Mouse (Mus musculus): ENCODE measurements at regions not wholly inside any gene's neighbourhood (a gene's known extent, or its start where the extent isn't known, plus 50 kb on each side); places are given as distances from the start of the nearest gene placed in this dataset.

DNA sequence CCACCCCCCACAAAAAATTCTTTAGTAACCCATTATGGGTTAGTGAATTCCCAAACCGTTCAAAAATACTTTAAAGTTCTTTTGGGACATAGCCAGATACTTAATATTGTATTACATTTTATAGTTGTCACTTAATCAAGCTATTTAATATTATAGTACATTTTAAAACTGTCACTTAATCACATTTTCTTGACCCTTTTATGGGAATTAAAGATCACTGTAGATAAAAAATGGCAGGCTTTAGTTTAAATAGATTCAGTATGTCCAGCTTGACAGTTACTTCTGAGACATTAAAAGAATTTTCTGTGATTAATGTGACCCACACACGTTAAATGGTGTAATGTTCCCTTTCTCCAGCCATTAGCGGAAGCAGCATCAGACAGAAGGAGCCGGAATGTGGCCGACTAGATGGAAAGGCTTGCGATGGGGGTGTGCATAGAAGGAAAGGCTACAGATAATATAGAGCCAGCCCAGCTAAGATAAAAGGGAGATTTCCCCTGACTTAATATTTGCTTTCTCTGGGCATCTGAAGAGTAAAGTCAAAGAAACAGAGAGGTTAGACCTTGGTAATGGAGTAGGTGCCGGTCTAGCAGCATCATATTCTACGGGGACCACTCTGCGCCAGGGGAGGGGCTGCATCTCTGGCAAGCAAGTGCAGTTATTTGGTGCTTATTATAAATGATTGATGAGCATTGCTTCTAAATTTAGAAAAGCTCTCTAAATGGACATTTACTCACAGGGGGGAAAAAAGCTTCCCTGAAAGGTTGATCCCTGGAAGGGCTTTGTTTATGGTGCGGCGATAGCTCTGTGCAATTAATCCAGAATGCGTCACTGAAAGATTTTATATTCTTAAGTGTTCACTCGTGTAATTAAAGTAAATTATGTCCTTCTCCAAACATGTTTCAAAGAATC, 331.8 kb upstream of the Meis1 start:
- Histone ChIP-seq H3K36me3 (no peaks in the 10 kb centered on the region), H3K27ac (replicated peaks) (no peak overlapping the region), H3K9me3 (replicated peaks) (no peaks in the 10 kb centered on the region), H3K27me3 (ENCODE audit: low read depth, poor library complexity, severe bottlenecking) (0 out of 2 replicates have a peak, but pooled peaks cover 7% of the 10 kb centered on the region), H3K4me1 (peaks cover 16% of the 10 kb centered on the region), H3K4me3 (no peak overlapping the region)
- no peak for DNase-seq (ENCODE audit: low spot score)
- WGBS = 87% methylated on average over 13 of the region's 13 CpGs

DNA sequence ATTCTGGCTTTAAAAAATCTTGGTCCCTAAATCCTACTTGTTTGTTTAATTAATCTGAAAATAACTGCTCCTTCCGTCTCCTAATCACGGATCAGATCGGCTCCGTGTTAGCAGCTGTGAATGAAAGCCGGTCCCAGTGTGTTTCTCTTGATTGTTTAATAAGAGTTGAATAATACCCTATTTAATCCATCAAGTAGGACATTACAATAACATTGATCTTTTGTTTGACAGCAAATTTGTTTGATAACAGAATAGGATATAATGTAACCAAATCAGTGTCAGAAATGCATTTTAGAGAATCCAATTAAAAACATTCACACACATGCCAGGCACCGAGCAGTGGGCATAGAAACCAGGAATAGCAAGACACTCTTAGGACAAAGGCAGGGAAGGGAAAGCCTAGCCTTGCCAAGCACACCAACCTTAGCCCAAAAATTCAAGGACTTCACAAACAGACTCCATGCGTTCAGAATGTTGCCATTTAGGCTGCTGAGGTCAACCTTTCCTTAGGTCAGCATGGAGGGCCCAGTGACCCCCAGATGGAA, 332.5 kb upstream of the Meis1 start:
- H3K4me1 ChIP-seq = peaks cover 22% of the 10 kb centered on the region
- no peak for DNase-seq (ENCODE audit: low spot score)
- H3K9me3 ChIP-seq (replicated peaks) = no peaks in the 10 kb centered on the region
- no peaks in the 10 kb centered on the region for H3K36me3 ChIP-seq
- no peak overlapping the region for H3K4me3 ChIP-seq
- 61% methylated on average over 7 of the region's 7 CpGs for WGBS
- H3K27me3 ChIP-seq (ENCODE audit: low read depth, poor library complexity, severe bottlenecking) = 0 out of 2 replicates have a peak, but pooled peaks cover 7% of the 10 kb centered on the region
- no peak overlapping the region for H3K27ac ChIP-seq (replicated peaks)

DNA sequence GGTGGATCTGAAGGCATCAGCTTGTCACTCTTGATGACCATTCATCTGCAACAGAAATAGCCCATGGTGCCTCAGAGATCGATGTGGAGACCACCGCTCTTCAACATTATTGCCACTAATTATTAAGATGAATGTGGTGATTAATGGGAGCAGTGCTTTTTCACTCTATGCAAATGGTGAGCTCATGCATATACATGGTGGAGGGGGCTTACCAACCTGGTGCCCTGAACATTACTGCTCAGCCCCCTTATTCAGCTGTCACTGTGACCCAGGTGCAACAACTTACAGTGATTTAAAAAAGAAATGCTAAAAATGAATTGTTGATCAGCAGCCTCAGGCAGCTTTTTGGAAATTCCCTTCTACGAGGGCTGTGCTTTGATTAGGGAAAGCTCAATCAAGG, 334.9 kb upstream of the Meis1 start:
- H3K4me3 ChIP-seq = no peak overlapping the region
- 92% methylated on average over 3 of the region's 3 CpGs for WGBS
- DNase-seq (ENCODE audit: low spot score) = no peak

DNA sequence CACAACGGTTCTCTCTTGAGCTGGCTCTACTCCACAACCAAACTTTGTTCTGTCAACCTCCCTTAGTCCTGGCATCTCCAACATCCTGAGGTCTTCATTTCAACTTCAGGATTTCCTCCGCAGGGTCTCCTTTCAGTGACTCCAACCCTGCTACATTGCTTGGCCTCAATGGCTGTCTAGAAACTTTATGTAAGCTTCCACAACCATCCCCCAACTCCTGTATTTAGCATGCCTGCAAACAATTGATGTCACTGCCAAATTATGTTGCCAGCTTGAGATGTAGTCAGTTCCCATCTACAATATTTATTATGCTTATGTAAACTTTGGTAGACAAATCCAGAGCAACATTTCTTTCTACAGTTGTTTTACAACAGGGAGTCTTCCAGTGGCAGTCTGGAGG, 336.4 kb upstream of the Meis1 start:
- DNase-seq (ENCODE audit: low spot score) = no peak
- Histone ChIP-seq H3K4me3 (no peak overlapping the region), H3K36me3 (no peaks in the 10 kb centered on the region), H3K9me3 (replicated peaks) (no peaks in the 10 kb centered on the region), H3K27me3 (ENCODE audit: low read depth, poor library complexity, severe bottlenecking) (no peaks in the 10 kb centered on the region), H3K4me1 (peaks cover 22% of the 10 kb centered on the region), H3K27ac (replicated peaks) (no peak overlapping the region)
- WGBS = 87% methylated on average over 2 of the region's 2 CpGs

More for the DNA sequence above, 334.9 kb upstream of the Meis1 start:
- Histone ChIP-seq H3K36me3 (no peaks in the 10 kb centered on the region), H3K9me3 (replicated peaks) (no peaks in the 10 kb centered on the region), H3K4me1 (peaks cover 22% of the 10 kb centered on the region), H3K27me3 (ENCODE audit: low read depth, poor library complexity, severe bottlenecking) (0 out of 2 replicates have a peak, but pooled peaks cover 7% of the 10 kb centered on the region), H3K27ac (replicated peaks) (no peak overlapping the region)

DNA sequence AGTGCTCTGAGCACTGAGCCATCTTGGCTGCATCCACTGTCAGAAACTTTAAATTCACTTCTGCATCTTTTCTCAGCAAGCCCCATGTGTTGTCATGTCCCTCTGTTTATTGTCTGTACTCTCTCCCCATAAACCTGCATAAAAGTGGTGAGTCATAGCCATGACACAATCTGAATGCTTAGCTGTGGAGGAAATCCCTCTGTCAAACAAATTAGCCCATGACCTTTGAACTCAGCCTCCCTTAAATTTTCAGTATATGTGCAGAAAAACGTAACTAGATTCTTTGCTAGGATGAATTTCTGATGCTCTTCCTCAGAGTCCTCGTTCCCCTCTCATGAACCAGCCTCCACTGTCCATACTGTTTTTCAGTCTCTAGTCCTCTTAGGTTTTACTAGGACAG, 337.4 kb upstream of the Meis1 start:
- H3K27me3 ChIP-seq (ENCODE audit: low read depth, poor library complexity, severe bottlenecking) = no peaks in the 10 kb centered on the region
- DNase-seq (ENCODE audit: low spot score) = no peak
- no peak overlapping the region for H3K4me3 ChIP-seq
- peaks cover 15% of the 10 kb centered on the region for H3K4me1 ChIP-seq
- H3K36me3 ChIP-seq = no peaks in the 10 kb centered on the region
- no peaks in the 10 kb centered on the region for H3K9me3 ChIP-seq (replicated peaks)
- 0 out of 2 replicates have a peak overlapping the region, but pooled peaks have one; percentile 30 for H3K27ac ChIP-seq (replicated peaks)
- 78% methylated on average over 2 of the region's 2 CpGs for WGBS

DNA sequence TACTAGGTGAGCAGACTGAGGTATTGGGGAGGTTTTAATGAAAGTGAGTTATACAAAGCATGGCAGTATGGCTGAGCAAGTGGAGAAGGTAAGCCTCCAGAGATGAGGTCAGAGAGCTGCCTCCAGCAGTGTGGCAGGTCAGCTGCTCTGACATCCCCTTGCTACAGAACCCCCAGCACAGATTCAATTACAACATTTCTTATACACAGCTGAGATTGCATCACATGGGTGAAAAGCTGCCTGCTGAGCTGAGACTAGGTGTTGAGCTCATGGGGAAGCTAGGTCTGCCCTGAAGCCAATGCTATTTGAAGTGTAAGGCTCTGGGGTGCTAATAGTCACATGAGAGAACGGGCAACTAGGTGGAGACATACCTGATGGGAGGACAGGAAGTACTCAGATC, 350.4 kb upstream of the Meis1 start:
- WGBS = 78% methylated on average over 1 of the region's 1 CpGs
- no peak overlapping the region for H3K4me3 ChIP-seq
- no peaks in the 10 kb centered on the region for H3K9me3 ChIP-seq (replicated peaks)
- no peaks in the 10 kb centered on the region for H3K36me3 ChIP-seq
- H3K4me1 ChIP-seq = no peaks in the 10 kb centered on the region
- DNase-seq (ENCODE audit: low spot score) = no peak
- H3K27ac ChIP-seq (replicated peaks) = no peak overlapping the region
- no peaks in the 10 kb centered on the region for H3K27me3 ChIP-seq (ENCODE audit: low read depth, poor library complexity, severe bottlenecking)

DNA sequence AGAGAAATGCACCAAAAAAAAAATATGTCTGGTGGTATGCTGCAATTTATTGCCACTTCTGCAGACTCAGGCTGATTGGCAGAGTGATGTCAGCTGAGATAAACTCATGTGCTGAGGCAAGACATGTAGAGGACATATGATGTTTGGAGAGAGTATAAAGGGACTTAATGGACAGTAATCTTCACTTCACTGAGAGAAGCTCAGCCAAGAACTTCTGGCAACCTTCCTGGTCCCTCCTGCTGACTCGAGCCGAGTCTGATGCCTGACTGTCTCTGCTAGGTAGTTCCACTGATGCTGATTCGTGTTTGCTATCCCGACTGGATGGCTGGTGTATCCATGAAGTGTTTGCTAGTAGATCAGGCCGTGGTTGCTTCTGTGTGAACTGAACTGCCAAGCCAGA, 354.7 kb upstream of the Meis1 start:
- WGBS = 81% methylated on average over 5 of the region's 5 CpGs
- DNase-seq (ENCODE audit: low spot score) = no peak
- Histone ChIP-seq H3K36me3 (no peaks in the 10 kb centered on the region), H3K27me3 (ENCODE audit: low read depth, poor library complexity, severe bottlenecking) (no peaks in the 10 kb centered on the region), H3K9me3 (replicated peaks) (no peaks in the 10 kb centered on the region), H3K4me1 (no peaks in the 10 kb centered on the region), H3K27ac (replicated peaks) (no peak overlapping the region), H3K4me3 (no peak overlapping the region)

DNA sequence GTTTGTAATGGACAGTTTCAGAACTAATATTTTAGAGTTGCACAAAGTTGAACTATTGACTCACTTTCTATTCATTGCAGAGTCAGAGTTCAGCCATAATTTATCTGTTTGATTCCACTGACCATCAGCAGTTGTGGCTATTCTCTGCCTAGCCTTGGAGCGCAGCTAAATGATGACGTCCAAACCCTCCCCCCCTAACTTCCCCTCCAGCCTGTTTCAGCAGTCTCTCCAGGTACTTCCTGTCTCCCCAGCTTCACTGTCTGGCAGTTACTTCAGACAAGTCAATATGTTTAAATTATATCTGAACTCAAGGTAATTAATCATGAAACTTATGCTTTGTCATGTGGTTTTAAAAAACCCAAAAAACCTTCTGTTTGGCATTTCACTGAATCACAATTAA, 362.1 kb upstream of the Meis1 start:
- no peaks in the 10 kb centered on the region for H3K4me1 ChIP-seq
- no peak overlapping the region for H3K4me3 ChIP-seq
- WGBS = 86% methylated on average over 2 of the region's 2 CpGs
- DNase-seq (ENCODE audit: low spot score) = no peak
- H3K36me3 ChIP-seq = no peaks in the 10 kb centered on the region
- no peaks in the 10 kb centered on the region for H3K27me3 ChIP-seq (ENCODE audit: low read depth, poor library complexity, severe bottlenecking)
- no peaks in the 10 kb centered on the region for H3K9me3 ChIP-seq (replicated peaks)
- H3K27ac ChIP-seq (replicated peaks) = no peak overlapping the region

DNA sequence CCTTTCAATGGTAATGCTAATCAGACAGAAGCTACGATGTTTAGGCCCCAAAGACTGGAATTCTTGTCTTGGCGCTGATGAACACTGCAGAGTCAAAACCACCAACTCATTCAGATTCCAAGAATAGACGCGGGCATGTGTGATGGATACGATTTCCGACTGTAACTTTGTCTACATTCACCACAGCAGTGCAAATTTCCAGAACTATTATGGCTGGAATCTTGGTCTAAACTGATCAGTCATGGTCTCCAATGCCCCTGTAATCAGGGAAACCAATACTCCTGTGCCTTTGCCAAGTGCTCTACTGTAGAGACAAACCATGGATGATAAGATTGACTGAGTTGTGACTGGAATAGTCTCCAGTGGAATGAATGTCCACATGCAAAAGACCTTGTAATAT, 370.4 kb upstream of the Meis1 start:
- 92% methylated on average over 6 of the region's 6 CpGs for WGBS
- Histone ChIP-seq H3K27ac (replicated peaks) (no peak overlapping the region), H3K36me3 (no peaks in the 10 kb centered on the region), H3K4me1 (no peaks in the 10 kb centered on the region), H3K9me3 (replicated peaks) (no peaks in the 10 kb centered on the region), H3K27me3 (ENCODE audit: low read depth, poor library complexity, severe bottlenecking) (no peaks in the 10 kb centered on the region), H3K4me3 (no peak overlapping the region)
- DNase-seq (ENCODE audit: low spot score) = no peak

DNA sequence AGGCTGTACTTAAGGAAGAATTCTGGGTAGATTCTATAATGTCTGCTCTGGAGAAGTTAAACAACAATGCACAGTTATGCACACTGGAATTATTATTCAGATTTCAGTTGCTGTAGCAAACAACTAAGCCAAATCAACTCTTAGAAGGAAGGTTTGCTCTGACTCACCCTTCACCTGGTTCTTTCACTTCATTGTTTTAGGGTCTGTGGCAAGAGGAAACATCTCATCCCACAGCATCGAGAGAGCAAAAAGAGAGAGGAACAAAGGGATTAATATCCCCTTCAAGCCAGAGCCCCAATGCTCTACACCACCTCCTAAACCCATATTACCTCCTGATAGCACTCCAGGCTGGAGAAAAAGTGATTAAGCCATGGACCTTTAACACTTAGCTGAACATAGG, 373.4 kb upstream of the Meis1 start:
- Histone ChIP-seq H3K9me3 (replicated peaks) (no peaks in the 10 kb centered on the region), H3K27me3 (ENCODE audit: low read depth, poor library complexity, severe bottlenecking) (no peaks in the 10 kb centered on the region), H3K4me1 (no peaks in the 10 kb centered on the region), H3K4me3 (no peak overlapping the region), H3K36me3 (no peaks in the 10 kb centered on the region), H3K27ac (replicated peaks) (no peak overlapping the region)
- no peak for DNase-seq (ENCODE audit: low spot score)
- WGBS = 83% methylated on average over 1 of the region's 1 CpGs

DNA sequence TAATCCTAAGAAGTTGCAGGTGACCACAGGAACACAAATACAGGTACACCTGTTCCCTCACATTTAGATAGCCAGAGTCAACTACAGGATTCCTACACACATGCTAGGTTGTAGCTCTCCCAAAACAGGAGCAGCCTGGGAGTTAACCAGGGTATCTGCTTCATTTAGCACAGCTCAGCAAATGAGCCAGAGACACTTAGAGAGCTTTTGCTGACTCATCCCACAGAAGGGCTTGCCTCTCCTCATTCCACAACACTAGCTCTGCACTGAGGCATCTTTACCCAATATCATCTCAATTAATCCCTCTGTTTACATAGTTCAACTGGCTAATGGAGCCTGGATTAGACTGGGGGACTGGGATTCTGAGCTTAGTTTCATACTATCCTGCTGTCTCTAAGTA, 375.6 kb upstream of the Meis1 start:
- DNase-seq (ENCODE audit: low spot score) = no peak
- H3K27me3 ChIP-seq (ENCODE audit: low read depth, poor library complexity, severe bottlenecking) = no peaks in the 10 kb centered on the region

DNA sequence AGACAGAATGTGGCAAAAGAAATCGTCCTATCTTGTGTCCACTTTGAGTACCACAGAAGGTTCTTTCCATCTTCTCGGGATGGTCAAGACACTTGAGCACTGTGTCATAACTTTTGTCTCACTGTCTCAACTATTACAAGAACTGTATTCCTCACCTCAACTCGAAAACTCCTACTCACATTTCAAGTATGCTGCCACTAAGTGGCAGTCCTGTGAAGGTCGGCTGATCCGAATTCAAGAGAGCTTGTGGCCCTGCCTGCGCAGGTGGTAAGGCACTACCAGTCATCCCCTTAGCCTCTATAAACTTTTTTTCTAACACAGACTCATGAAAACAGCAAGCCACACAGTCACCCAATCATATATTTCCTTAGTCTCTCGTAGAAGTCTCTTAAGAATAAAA, 381.6 kb upstream of the Meis1 start:
- Histone ChIP-seq H3K4me1 (no peaks in the 10 kb centered on the region), H3K27ac (replicated peaks) (no peak overlapping the region), H3K9me3 (replicated peaks) (no peaks in the 10 kb centered on the region), H3K4me3 (no peak overlapping the region), H3K36me3 (no peaks in the 10 kb centered on the region), H3K27me3 (ENCODE audit: low read depth, poor library complexity, severe bottlenecking) (no peaks in the 10 kb centered on the region)
- no peak for DNase-seq (ENCODE audit: low spot score)
- WGBS = 85% methylated on average over 7 of the region's 7 CpGs

More for the DNA sequence above, 375.6 kb upstream of the Meis1 start:
- no peaks in the 10 kb centered on the region for H3K4me1 ChIP-seq
- H3K27ac ChIP-seq (replicated peaks) = no peak overlapping the region
- no peak overlapping the region for H3K4me3 ChIP-seq
- H3K36me3 ChIP-seq = no peaks in the 10 kb centered on the region
- H3K9me3 ChIP-seq (replicated peaks) = no peaks in the 10 kb centered on the region

DNA sequence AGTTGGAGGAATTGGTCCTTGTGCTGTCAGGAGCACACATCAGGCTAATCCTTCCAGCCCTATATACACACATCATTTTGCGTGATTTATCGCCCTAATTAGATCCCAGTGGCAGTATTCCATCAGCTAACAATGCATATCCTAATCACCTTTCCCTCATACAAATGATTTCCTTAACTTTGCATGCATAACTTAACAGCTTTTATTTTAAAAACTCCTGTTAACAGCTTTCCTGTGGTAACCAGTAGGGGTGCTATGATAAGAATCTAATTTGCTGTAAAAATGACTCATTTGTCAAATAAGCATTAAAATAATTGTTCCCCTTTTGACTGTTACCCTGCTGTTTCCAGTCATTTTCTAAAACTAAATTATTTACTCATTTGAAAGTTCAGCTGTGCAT, 401.4 kb upstream of the Meis1 start:
- Histone ChIP-seq H3K36me3 (no peaks in the 10 kb centered on the region), H3K4me3 (no peak overlapping the region), H3K9me3 (replicated peaks) (no peaks in the 10 kb centered on the region), H3K27ac (replicated peaks) (no peak overlapping the region), H3K27me3 (ENCODE audit: low read depth, poor library complexity, severe bottlenecking) (no peaks in the 10 kb centered on the region), H3K4me1 (no peaks in the 10 kb centered on the region)
- 80% methylated on average over 2 of the region's 2 CpGs for WGBS
- no peak for DNase-seq (ENCODE audit: low spot score)

Data from midbrain, embryonic 10.5 days (tissue).